Mouse (Mus musculus) cerebellum, adult 2 months (tissue): ENCODE data around the gene Proser3.

Experiments
- CTCF ChIP-seq: fragments of 200-500 bp; IDR thresholded peaks from 2 replicates; pipeline ENCODE4 v1.5.1; 2011; ENCODE audit warnings: low read depth, mild to moderate bottlenecking, control low read depth, low read length, moderate library complexity, borderline replicate concordance; ENCODE audit not compliant: insufficient read depth
- POLR2A ChIP-seq: fragments of 200-500 bp; IDR thresholded peaks from 2 replicates; pipeline ENCODE4 v1.6.1; 2011; ENCODE audit warnings: low read length, control low read depth, borderline replicate concordance; ENCODE audit not compliant: insufficient read depth

GRCm38 (mm10) chr7:30557901-30558514, 5.9 kb upstream of the Proser3 start:
- no peak for TF ChIP-seq POLR2A
- TF ChIP-seq CTCF, result no peak
